Mouse (Mus musculus): ENCODE measurements at regions not wholly inside any gene's neighbourhood (a gene's known extent, or its start where the extent isn't known, plus 50 kb on each side); places are given as distances from the start of the nearest gene placed in this dataset.

DNA sequence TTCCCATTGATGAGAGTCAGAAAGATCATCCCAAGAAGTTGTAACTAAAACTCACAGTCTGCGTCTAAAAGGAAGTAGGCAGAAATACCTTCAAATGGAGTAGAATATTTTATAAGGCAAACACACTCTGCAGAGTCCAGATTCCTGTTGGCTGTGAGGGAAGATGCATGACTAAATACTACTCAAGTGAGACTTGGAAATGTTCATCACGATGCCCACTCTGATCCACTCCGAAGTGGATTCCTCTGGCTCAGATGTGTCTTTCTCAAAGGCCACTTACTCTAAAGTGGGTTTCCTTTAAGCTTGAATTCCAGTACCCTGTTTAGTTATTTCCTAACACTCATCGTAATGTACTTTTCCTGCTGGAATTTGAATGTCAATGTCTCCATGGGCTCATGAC is 385.2 kb upstream of the Gm10131 start:
- Histone ChIP-seq H3K27ac (replicated peaks) (no peak overlapping the region), H3K9me3 (no peaks in the 10 kb centered on the region), H3K4me2 (no peak overlapping the region), H3K4me1 (replicated peaks) (no peaks in the 10 kb centered on the region), H3K27me3 (no peaks in the 10 kb centered on the region), H3K4me3 (no peak overlapping the region), H3K36me3 (no peaks in the 10 kb centered on the region), H3K9ac (no peak overlapping the region)
- 93% methylated on average over 4 of the region's 4 CpGs for WGBS
- ATAC-seq (ENCODE audit: low FRiP score, low read depth): no peak

DNA sequence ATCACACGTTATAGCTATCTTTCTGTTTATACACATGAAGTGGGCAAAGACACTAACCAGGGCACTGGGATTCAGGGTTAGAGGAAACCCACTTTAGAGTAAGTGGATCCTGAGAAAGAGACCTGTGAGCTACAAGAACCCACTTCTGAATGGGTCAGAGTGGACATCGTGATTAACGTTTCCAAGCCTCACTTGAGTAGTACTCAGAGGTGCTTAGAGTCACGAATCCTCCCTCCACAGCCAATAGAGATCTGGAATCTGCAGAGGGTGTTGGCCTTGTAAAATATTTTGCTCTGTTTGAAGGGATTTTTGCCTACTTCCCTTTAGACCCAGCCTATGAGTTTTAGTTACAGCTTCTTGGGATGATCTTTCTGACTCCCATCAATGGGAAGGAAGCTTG is 384.4 kb upstream of the Gm10131 start:
- Histone ChIP-seq H3K4me3 (no peak overlapping the region), H3K9me3 (no peaks in the 10 kb centered on the region), H3K4me1 (replicated peaks) (no peaks in the 10 kb centered on the region), H3K9ac (no peak overlapping the region), H3K27ac (replicated peaks) (no peak overlapping the region), H3K27me3 (no peaks in the 10 kb centered on the region), H3K4me2 (no peak overlapping the region), H3K36me3 (no peaks in the 10 kb centered on the region)
- ATAC-seq (ENCODE audit: low FRiP score, low read depth): no peak
- 96% methylated on average over 4 of the region's 4 CpGs for WGBS

DNA sequence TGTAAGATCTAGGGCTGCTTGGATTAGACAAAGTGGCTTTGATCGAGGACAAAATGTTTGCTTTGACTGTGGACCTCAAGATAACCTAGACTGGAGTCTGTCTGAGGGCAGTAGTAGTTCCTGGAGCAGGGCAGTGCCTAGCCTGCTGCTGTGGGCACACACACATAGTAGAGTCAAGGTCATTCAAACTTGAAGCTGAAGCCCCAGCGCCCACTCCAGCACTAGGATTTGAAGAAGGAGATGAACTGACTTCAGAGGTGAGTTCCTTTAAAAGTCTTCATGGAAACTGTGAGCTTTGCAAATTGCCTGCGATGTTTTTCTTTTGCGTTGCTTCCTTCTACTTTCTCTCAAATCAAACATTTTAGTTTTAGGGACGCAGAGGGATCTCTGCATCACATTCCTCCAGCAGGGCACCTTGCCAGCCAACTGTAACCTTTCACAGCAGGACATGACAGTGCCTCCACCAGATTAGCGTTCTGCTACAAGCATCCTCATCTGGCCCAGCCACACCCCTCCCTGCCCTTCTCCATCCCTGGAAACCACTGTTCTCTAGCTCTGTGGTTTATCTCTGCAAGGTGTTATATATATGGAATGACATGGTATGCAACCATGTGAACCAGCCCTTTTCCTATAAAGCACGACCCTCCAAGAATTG is 377.3 kb upstream of the Gm10131 start:
- no peak for ATAC-seq (ENCODE audit: low FRiP score, low read depth)
- no peak overlapping the region for H3K4me2 ChIP-seq
- H3K36me3 ChIP-seq: no peaks in the 10 kb centered on the region
- peaks cover 6% of the 10 kb centered on the region for H3K4me1 ChIP-seq (replicated peaks)
- no peaks in the 10 kb centered on the region for H3K9me3 ChIP-seq
- WGBS: 68% methylated on average over 7 of the region's 7 CpGs
- H3K9ac ChIP-seq: no peak overlapping the region
- H3K27me3 ChIP-seq: no peaks in the 10 kb centered on the region
- H3K27ac ChIP-seq (replicated peaks): no peak overlapping the region
- H3K4me3 ChIP-seq: no peak overlapping the region

DNA sequence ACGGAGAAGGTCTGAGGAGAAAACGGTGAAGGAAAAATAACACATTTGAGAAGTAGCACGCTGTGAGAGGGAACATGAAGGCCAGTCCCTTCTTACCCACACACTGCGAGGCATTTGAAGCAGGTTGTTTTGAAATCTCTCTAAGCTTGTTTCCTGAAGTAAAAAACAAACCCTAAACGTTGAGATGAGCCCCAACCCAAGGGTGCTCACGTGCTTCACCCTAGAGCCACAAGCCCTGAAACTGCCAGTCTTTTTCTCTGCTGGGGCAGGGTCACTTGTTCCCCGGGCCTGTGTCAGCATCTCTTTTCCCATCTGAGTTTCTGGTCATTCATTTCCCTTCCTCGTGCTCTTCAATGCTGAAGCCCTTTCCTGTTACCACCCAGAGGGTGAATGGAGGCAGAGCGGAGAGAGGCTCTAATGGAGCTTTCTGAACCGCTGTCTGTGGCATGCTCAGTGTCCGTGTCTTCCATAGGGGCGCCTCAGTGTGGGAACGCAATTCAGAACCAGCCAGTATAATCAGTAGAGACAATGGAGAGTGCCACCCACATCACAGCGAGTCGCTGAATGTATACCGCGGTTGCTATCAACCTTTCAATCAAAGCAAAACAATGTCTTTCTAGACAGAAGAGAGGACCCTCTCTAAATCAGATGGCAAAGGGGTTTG is 375.0 kb upstream of the Gm10131 start:
- Histone ChIP-seq H3K9ac (no peak overlapping the region), H3K4me2 (no peak overlapping the region), H3K4me3 (no peak overlapping the region), H3K27me3 (no peaks in the 10 kb centered on the region), H3K36me3 (no peaks in the 10 kb centered on the region), H3K27ac (replicated peaks) (0 out of 2 replicates have a peak overlapping the region, but pooled peaks have one; percentile 6), H3K9me3 (no peaks in the 10 kb centered on the region), H3K4me1 (replicated peaks) (peaks cover 6% of the 10 kb centered on the region)
- no peak for ATAC-seq (ENCODE audit: low FRiP score, low read depth)
- WGBS: 30% methylated on average over 17 of the region's 17 CpGs

DNA sequence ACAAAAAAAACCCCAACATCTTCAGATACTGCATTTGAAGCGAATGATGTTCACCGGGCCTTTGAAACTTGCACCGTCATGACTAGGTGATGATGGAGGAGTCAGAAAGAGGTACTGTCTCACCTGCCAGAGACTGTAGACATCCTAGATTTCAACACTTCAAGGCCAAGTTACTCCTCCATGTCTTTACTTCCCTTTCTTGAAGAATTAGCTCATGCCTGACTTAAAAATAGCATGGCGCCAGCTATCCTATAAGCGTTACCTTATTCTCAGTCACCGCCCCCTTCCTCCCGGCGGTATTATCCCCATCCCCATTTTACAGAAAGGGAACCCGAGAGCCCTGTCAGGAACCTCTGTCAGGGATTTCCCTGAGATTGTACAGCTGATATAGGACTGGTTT is 374.4 kb upstream of the Gm10131 start:
- 95% methylated on average over 9 of the region's 9 CpGs for WGBS
- Histone ChIP-seq H3K27me3 (no peaks in the 10 kb centered on the region), H3K4me1 (replicated peaks) (peaks cover 6% of the 10 kb centered on the region), H3K27ac (replicated peaks) (no peak overlapping the region), H3K36me3 (no peaks in the 10 kb centered on the region), H3K9ac (no peak overlapping the region), H3K4me2 (no peak overlapping the region), H3K4me3 (no peak overlapping the region), H3K9me3 (no peaks in the 10 kb centered on the region)
- no peak for ATAC-seq (ENCODE audit: low FRiP score, low read depth)

DNA sequence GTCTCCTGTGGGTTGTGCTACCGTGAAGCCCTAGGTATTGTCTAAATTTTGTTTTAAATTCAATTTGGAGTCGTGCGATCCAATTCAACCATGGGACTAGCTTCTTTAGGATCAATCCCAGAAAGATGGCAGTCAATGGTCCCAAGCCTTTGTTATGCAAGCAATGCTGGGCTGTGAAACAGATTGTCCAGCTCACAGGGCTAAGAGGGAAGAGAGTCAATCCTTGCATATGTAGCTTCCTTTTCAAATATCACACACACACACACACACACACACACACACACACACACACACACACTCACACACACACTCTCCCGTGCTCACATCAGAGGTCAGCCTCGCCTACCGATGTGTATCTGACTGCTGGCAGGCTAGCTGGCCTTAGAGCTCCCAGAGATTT is 373.8 kb upstream of the Gm10131 start:
- Histone ChIP-seq H3K4me2 (no peak overlapping the region), H3K9me3 (no peaks in the 10 kb centered on the region), H3K9ac (no peak overlapping the region), H3K27ac (replicated peaks) (no peak overlapping the region), H3K27me3 (no peaks in the 10 kb centered on the region), H3K4me1 (replicated peaks) (peaks cover 6% of the 10 kb centered on the region), H3K36me3 (no peaks in the 10 kb centered on the region), H3K4me3 (no peak overlapping the region)
- no peak for ATAC-seq (ENCODE audit: low FRiP score, low read depth)
- 86% methylated on average over 6 of the region's 6 CpGs for WGBS

DNA sequence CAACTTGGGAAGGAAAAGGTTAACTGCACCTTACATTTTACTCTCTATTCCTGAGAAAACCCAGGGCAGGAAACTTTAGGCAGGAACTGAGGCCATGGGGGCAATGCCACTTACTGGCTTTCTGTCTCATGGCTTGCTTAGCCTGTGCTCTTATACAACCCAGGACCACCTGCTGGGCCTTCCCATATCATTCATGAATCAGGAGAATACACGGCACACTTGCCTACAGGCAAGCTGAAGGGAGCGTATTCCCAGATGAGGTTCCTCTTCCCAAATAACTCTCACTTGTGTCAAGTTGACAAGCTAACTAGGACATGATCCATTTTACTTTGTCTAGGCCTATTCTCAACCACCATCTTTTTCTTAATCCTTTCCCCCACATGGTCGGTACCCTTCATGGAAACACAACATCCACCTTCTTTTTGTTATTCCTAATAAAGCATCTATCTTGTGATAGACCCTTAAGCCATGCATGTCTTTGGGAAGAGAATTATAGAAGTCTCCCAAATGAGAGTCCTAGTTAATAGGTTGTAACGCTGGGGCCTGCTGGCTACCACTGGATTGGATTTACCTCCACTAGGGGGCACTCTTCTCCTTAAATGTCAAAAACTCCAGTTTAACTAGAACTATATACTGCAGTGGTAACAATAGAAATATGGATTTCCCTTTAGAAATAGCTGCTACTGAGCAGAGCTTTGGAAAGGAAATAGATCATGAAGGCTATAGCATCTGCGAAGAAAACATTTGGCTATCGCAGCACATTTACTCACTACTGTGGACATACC is 373.2 kb upstream of the Gm10131 start:
- Histone ChIP-seq H3K36me3 (no peaks in the 10 kb centered on the region), H3K4me3 (no peak overlapping the region), H3K27ac (replicated peaks) (no peak overlapping the region), H3K9ac (no peak overlapping the region), H3K4me2 (no peak overlapping the region), H3K27me3 (no peaks in the 10 kb centered on the region), H3K4me1 (replicated peaks) (peaks cover 6% of the 10 kb centered on the region), H3K9me3 (no peaks in the 10 kb centered on the region)
- ATAC-seq (ENCODE audit: low FRiP score, low read depth): peak; percentile 71; the same call in 1 of the 2 replicates
- WGBS: 61% methylated on average over 6 of the region's 6 CpGs

DNA sequence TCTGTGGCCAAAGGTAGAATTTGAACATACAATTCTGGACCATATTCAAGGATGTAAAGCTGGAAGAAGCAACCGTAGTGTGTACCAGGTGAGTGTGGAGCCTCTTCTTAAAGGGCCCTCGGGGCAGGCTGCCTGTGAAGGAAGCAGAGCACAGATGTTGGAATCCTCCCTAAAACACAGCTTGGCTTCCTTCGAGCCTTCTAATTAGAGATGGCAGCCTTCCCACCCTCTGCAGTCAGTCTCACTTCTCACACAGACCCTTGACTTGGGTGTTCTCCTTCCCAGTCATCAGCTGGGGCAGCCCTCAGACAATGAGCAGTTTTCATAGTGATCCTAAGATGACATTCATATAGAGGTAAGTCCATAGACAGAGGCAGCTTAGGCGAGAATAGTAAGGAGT is 371.7 kb upstream of the Gm10131 start:
- Histone ChIP-seq H3K4me3 (no peak overlapping the region), H3K9me3 (no peaks in the 10 kb centered on the region), H3K36me3 (no peaks in the 10 kb centered on the region), H3K27ac (replicated peaks) (no peak overlapping the region), H3K27me3 (no peaks in the 10 kb centered on the region), H3K4me1 (replicated peaks) (peaks cover 6% of the 10 kb centered on the region), H3K9ac (no peak overlapping the region), H3K4me2 (no peak overlapping the region)
- WGBS: 63% methylated on average over 4 of the region's 4 CpGs
- no peak for ATAC-seq (ENCODE audit: low FRiP score, low read depth)

DNA sequence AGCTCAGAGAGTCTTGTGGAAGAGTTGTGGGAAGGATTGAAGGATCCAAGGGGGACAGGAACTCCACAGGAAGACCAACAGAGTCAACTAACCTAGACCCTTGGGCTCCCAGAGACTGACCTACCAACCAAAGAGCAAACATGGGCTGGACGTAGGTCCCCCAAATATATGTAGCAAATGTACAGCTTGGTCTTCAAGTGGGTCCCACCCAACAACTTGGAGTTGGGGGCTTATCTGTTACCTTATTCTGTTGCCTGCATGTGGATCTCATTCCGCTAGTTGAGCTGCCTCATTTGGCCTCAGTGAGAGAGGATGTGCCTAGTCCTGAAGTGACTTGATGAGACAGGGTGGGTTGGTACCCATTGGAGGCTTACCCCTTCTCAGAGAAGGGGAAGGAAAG is 371.1 kb upstream of the Gm10131 start:
- 89% methylated on average over 2 of the region's 2 CpGs for WGBS
- no peak overlapping the region for H3K4me2 ChIP-seq
- no peak overlapping the region for H3K27ac ChIP-seq (replicated peaks)
- peaks cover 6% of the 10 kb centered on the region for H3K4me1 ChIP-seq (replicated peaks)
- H3K9me3 ChIP-seq: no peaks in the 10 kb centered on the region
- no peak overlapping the region for H3K9ac ChIP-seq
- no peaks in the 10 kb centered on the region for H3K36me3 ChIP-seq
- no peak overlapping the region for H3K4me3 ChIP-seq
- ATAC-seq (ENCODE audit: low FRiP score, low read depth): no peak
- no peaks in the 10 kb centered on the region for H3K27me3 ChIP-seq

DNA sequence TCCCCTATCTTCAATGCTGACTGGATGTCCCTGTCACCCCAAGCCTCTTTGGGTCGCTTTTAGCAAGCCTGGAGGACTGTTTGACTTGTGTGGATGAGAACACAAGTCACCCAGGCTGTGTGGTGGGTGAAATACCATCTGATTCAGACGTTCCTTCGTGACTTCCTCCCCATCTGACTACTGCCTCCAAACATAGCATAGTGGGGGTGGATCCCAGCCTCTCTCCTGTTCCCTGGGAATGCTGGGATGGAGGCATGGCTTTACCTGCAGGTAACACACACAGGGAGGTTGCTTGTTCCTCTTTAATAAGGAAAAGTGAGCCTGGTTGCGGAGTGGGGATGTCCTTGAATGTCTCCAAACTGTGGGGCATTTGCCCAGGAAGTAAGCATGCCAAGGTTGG is 369.0 kb upstream of the Gm10131 start:
- no peak for ATAC-seq (ENCODE audit: low FRiP score, low read depth)
- Histone ChIP-seq H3K9me3 (no peaks in the 10 kb centered on the region), H3K4me1 (replicated peaks) (no peaks in the 10 kb centered on the region), H3K4me2 (no peak overlapping the region), H3K27ac (replicated peaks) (no peak overlapping the region), H3K9ac (no peak overlapping the region), H3K27me3 (no peaks in the 10 kb centered on the region), H3K4me3 (no peak overlapping the region), H3K36me3 (no peaks in the 10 kb centered on the region)
- 88% methylated on average over 4 of the region's 4 CpGs for WGBS

DNA sequence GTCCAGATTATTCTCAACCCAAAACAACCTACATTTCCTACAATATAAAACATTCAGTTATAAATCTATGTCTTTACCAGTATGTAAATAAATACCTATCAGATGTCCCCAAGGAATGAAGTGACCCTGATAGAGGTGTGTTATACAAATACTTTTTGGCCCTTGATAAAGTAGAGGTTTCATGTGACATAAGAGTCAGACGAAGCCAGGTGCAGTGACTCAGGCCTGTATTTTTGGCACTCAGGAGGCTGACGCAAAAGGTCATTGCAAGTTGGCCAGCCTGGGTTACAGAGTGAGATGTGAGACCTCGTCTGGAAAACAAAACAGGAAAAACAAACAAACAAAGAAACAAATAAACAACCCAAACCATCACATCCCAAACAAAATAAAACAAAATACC is 367.4 kb upstream of the Gm10131 start:
- Histone ChIP-seq H3K4me1 (replicated peaks) (0 out of 2 replicates have a peak, but pooled peaks cover under 1% of the 10 kb centered on the region), H3K9me3 (no peaks in the 10 kb centered on the region), H3K27me3 (no peaks in the 10 kb centered on the region), H3K9ac (no peak overlapping the region), H3K4me2 (no peak overlapping the region), H3K27ac (replicated peaks) (no peak overlapping the region), H3K4me3 (no peak overlapping the region), H3K36me3 (no peaks in the 10 kb centered on the region)
- ATAC-seq (ENCODE audit: low FRiP score, low read depth): no peak
- WGBS: 74% methylated on average over 3 of the region's 3 CpGs

DNA sequence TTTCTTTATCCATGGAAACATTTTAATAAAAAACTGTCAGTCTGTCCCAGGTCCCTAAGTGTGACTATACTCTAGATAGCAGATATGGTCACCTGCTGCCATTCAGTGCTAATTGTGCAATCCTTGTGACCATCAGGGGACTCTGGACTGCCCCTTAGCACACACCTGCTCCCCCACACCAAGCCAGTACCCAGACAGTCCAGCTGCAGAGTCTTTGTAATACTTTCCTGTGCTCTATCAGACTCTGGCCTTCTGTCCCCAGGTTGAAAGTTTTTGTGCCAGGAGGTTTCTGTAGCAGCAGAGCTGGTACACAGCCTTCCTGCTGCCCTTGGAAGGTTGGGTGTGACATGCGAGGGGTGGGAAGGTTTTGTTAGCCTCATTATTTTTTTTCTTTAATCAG is 366.9 kb upstream of the Gm10131 start:
- Histone ChIP-seq H3K27me3 (no peaks in the 10 kb centered on the region), H3K36me3 (no peaks in the 10 kb centered on the region), H3K4me3 (no peak overlapping the region), H3K4me2 (no peak overlapping the region), H3K9ac (no peak overlapping the region), H3K27ac (replicated peaks) (no peak overlapping the region), H3K4me1 (replicated peaks) (peaks cover 3% of the 10 kb centered on the region; the same call in 1 of the 2 replicates), H3K9me3 (no peaks in the 10 kb centered on the region)
- ATAC-seq (ENCODE audit: low FRiP score, low read depth): no peak
- WGBS: 86% methylated on average over 1 of the region's 1 CpGs
